Mouse (Mus musculus) limb, embryonic 12.5 days (tissue): ENCODE results near the gene Ddx20. TPM values are rescaled to one million over a fixed set of nuclear protein-coding genes. Genes with fewer than 3 reads are reported as not detected.

ENCODE experiments used
- ATAC-seq: fragments of 200-750 bp; cut with Nextera tagmentation; 2 replicates; pipeline ENCODE4 v1.8.0; 2017; ENCODE audit warnings: low read depth, moderate TSS enrichment; ENCODE audit not compliant: insufficient number of reproducible peaks, insufficient read depth, low FRiP score, low TSS enrichment
- H3K27ac ChIP-seq: fragments of 300-500 bp; sonication (generic); 2 replicates; pipeline ENCODE4 v1.5.1; 2016; ENCODE audit warnings: mild to moderate bottlenecking, moderate library complexity
- H3K27me3 ChIP-seq: fragments of 300-500 bp; sonication (generic); 2 replicates; pipeline ENCODE4 v1.6.1; 2016; ENCODE audit warnings: mild to moderate bottlenecking, moderate library complexity
- H3K36me3 ChIP-seq: fragments of 300-500 bp; sonication (generic); 2 replicates; pipeline ENCODE4 v1.6.1; 2016; ENCODE audit warnings: mild to moderate bottlenecking, moderate library complexity
- H3K4me1 ChIP-seq: fragments of 300-500 bp; sonication (generic); replicated peaks from 2 replicates; pipeline ENCODE4 v1.6.1; 2016
- H3K4me2 ChIP-seq: fragments of 300-500 bp; sonication (generic); 2 replicates; pipeline ENCODE4 v1.6.1; 2016; ENCODE audit warnings: mild to moderate bottlenecking, moderate library complexity
- H3K4me3 ChIP-seq: fragments of 300-500 bp; sonication (generic); replicated peaks from 2 replicates; pipeline ENCODE4 v1.5.1; 2016; ENCODE audit warnings: mild to moderate bottlenecking
- H3K9ac ChIP-seq: fragments of 300-500 bp; sonication (generic); replicated peaks from 2 replicates; pipeline ENCODE4 v1.6.1; 2016; ENCODE audit warnings: mild to moderate bottlenecking, moderate library complexity
- H3K9me3 ChIP-seq: fragments of 300-500 bp; sonication (generic); 2 replicates; pipeline ENCODE4 v1.6.1; 2016; ENCODE audit warnings: mild to moderate bottlenecking, moderate library complexity
- WGBS: fragments of 180-500 bp; shearing (Covaris S2); methylation state at CpG from one replicate; pipeline ENCODE4 v1.1.7; 2016; 5-methylcytosine and 5-hydroxymethylcytosine counted together
- polyA plus RNA-seq: library from polyadenylated mRNA; unstranded; fragments of >200 nt; fragmentation: Nextera tagmentation; extraction: Ambion mirVana; gene quantifications from 2 replicates; pipeline ENCODE4 v1.2.1, GENCODE M21; 2016

The Ddx20 gene
- polyA plus RNA-seq, 1 experiment from 2014 or later = 47.4 TPM

DNA sequence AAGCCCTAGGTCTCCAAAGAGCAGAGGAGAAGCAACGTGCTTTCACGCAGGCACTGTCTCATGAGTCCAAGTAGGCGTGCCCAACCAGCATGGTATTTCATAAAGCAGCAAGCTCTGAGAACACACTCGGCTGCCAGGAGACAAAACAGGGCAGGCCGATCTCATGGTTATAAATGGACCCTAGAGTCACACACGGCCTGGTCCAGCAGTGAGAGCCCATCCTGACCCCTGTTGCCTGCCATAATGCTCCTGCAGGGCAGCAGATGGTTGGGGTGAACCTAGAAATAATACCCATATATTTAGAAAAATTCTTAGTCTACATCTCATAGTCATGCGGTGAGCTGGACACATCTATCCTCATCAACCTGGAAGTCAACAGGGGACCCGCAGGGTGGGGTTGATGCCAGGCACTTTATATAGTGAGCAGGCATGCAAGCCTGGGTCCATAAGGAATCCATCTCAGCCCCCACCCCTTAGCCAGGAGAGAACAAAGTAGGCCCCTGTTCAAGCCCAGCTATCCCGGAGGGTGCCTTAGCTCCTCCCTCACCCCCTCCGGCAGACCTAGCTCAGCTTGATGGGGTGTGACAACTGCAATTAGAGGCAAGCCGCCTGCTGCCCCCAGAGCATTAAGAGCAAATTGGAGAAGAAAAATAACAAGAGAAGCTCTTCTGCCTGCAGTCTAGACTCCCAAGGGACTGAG lies 30.6 kb upstream of the Ddx20 start:
- WGBS = 58% methylated on average over 11 of the region's 11 CpGs
- no peaks in the 10 kb centered on the region for H3K36me3 ChIP-seq
- no peak overlapping the region for H3K4me3 ChIP-seq
- H3K9me3 ChIP-seq = no peaks in the 10 kb centered on the region
- no peaks in the 10 kb centered on the region for H3K27me3 ChIP-seq
- ATAC-seq = no peak
- peaks cover 27% of the 10 kb centered on the region for H3K4me1 ChIP-seq
- peak overlapping the region; percentile 17; the same call in 1 of the 2 replicates for H3K27ac ChIP-seq
- H3K4me2 ChIP-seq = no peak overlapping the region
- no peak overlapping the region for H3K9ac ChIP-seq

- 63% methylated on average over 18 of the region's 18 CpGs for WGBS
- ATAC-seq = no peak
- Histone ChIP-seq H3K27me3 (no peaks in the 10 kb centered on the region), H3K36me3 (no peaks in the 10 kb centered on the region), H3K9me3 (no peaks in the 10 kb centered on the region), H3K9ac (no peak overlapping the region), H3K4me1 (peaks cover 27% of the 10 kb centered on the region), H3K4me2 (no peak overlapping the region), H3K27ac (peak overlapping the region; percentile 23; the same call in 1 of the 2 replicates), H3K4me3 (no peak overlapping the region)
Measured at GRCm38 (mm10) chr3:105716353-105717000, 29.1 kb upstream of the Ddx20 start.

- H3K4me3 ChIP-seq = no peak overlapping the region
- peaks cover 27% of the 10 kb centered on the region for H3K4me1 ChIP-seq
- no peak overlapping the region for H3K9ac ChIP-seq
- H3K27me3 ChIP-seq = no peaks in the 10 kb centered on the region
- H3K4me2 ChIP-seq = no peak overlapping the region
- no peak overlapping the region for H3K27ac ChIP-seq
- H3K36me3 ChIP-seq = no peaks in the 10 kb centered on the region
- ATAC-seq = no peak
- H3K9me3 ChIP-seq = no peaks in the 10 kb centered on the region
Measured at GRCm38 (mm10) chr3:105714820-105715167, 27.4 kb upstream of the Ddx20 start.

- H3K9ac ChIP-seq = no peak overlapping the region
- H3K36me3 ChIP-seq = no peaks in the 10 kb centered on the region
- no peak overlapping the region; the same call in 1 of the 2 replicates for H3K4me2 ChIP-seq
- ATAC-seq = peak; percentile 80
- H3K27ac ChIP-seq = peak overlapping the region; percentile 73
- H3K4me1 ChIP-seq = peaks cover 27% of the 10 kb centered on the region
- no peaks in the 10 kb centered on the region for H3K9me3 ChIP-seq
- H3K27me3 ChIP-seq = no peaks in the 10 kb centered on the region
- 13% methylated on average over 7 of the region's 8 CpGs for WGBS
- H3K4me3 ChIP-seq = no peak overlapping the region
Measured at GRCm38 (mm10) chr3:105714091-105714819, 26.9 kb upstream of the Ddx20 start.

GRCm38 (mm10) chr3:105712827-105713226 lies 25.5 kb upstream of the Ddx20 start:
- Histone ChIP-seq H3K9ac (no peak overlapping the region), H3K4me2 (no peak overlapping the region), H3K27ac (no peak overlapping the region), H3K27me3 (0 out of 2 replicates have a peak, but pooled peaks cover 3% of the 10 kb centered on the region), H3K4me1 (peaks cover 20% of the 10 kb centered on the region), H3K36me3 (no peaks in the 10 kb centered on the region), H3K9me3 (no peaks in the 10 kb centered on the region), H3K4me3 (no peak overlapping the region)
- no peak for ATAC-seq

- Histone ChIP-seq H3K4me1 (peaks cover 16% of the 10 kb centered on the region), H3K27me3 (peaks cover 13% of the 10 kb centered on the region), H3K36me3 (no peaks in the 10 kb centered on the region), H3K4me2 (no peak overlapping the region), H3K9me3 (no peaks in the 10 kb centered on the region), H3K4me3 (no peak overlapping the region), H3K27ac (no peak overlapping the region), H3K9ac (no peak overlapping the region)
- WGBS = 72% methylated on average over 7 of the region's 7 CpGs
- ATAC-seq = no peak
Measured at GRCm38 (mm10) chr3:105711741-105712140, 24.4 kb upstream of the Ddx20 start.

GRCm38 (mm10) chr3:105710246-105710645 lies 22.9 kb upstream of the Ddx20 start:
- no peak for ATAC-seq
- Histone ChIP-seq H3K27me3 (peaks cover 28% of the 10 kb centered on the region), H3K36me3 (no peaks in the 10 kb centered on the region), H3K9ac (no peak overlapping the region), H3K9me3 (no peaks in the 10 kb centered on the region), H3K27ac (no peak overlapping the region), H3K4me1 (peaks cover 17% of the 10 kb centered on the region), H3K4me2 (no peak overlapping the region), H3K4me3 (no peak overlapping the region)
- 77% methylated on average over 6 of the region's 6 CpGs for WGBS

GRCm38 (mm10) chr3:105707590-105707989 lies 20.2 kb upstream of the Ddx20 start:
- Histone ChIP-seq H3K9me3 (no peaks in the 10 kb centered on the region), H3K27me3 (peaks cover 47% of the 10 kb centered on the region), H3K4me1 (peaks cover 16% of the 10 kb centered on the region), H3K9ac (no peak overlapping the region), H3K4me3 (no peak overlapping the region), H3K36me3 (no peaks in the 10 kb centered on the region), H3K27ac (no peak overlapping the region), H3K4me2 (no peak overlapping the region)
- 14% methylated on average over 7 of the region's 7 CpGs for WGBS
- ATAC-seq = no peak

GRCm38 (mm10) chr3:105706366-105707020 lies 19.1 kb upstream of the Ddx20 start:
- 36% methylated on average over 4 of the region's 4 CpGs for WGBS
- H3K9ac ChIP-seq = no peak overlapping the region
- H3K9me3 ChIP-seq = no peaks in the 10 kb centered on the region
- no peak for ATAC-seq
- peaks cover 16% of the 10 kb centered on the region for H3K4me1 ChIP-seq
- no peak overlapping the region for H3K27ac ChIP-seq
- peak overlapping the region; percentile 99 for H3K4me2 ChIP-seq
- H3K4me3 ChIP-seq = no peak overlapping the region
- H3K36me3 ChIP-seq = no peaks in the 10 kb centered on the region
- H3K27me3 ChIP-seq = peaks cover 51% of the 10 kb centered on the region

- Histone ChIP-seq H3K36me3 (no peaks in the 10 kb centered on the region), H3K27me3 (peaks cover 55% of the 10 kb centered on the region), H3K4me2 (peak overlapping the region; percentile 99), H3K4me3 (peak overlapping the region; percentile 56), H3K4me1 (peaks cover 16% of the 10 kb centered on the region), H3K27ac (no peak overlapping the region), H3K9ac (peak overlapping the region; percentile 69; the same call in 1 of the 2 replicates), H3K9me3 (no peaks in the 10 kb centered on the region)
- 8% methylated on average over 3 of the region's 3 CpGs for WGBS
- ATAC-seq = no peak
Measured at GRCm38 (mm10) chr3:105705561-105705960, 18.2 kb upstream of the Ddx20 start.

DNA sequence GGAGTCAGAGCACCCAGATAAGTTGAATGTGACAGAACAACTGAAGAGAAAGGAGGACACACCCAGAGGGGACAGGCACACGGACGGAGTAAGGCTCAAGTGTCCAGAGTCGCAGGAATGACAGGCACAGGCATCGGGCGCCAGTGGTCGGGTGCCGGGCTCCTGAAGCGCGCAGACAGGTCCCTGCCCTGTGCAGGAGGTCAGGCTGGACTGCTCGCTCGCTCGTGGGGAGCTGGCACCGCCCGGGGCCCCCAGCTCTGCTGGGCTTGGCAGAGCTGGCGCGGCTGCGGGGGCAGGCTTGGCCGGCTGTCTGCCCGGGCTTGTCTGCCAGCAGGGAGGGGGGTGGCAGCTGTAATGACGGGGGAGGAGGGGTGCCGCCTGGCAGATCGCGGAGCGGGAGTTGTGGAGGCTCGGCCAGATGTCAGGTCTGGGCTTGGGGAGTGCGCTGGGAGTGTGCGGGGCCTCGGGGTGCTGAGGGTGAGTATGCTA lies 17.7 kb upstream of the Ddx20 start:
- Histone ChIP-seq H3K9me3 (no peaks in the 10 kb centered on the region), H3K4me1 (peaks cover 16% of the 10 kb centered on the region), H3K4me2 (peak overlapping the region; percentile 99), H3K27ac (no peak overlapping the region), H3K9ac (peak overlapping the region; percentile 69), H3K36me3 (no peaks in the 10 kb centered on the region), H3K27me3 (peaks cover 55% of the 10 kb centered on the region), H3K4me3 (peak overlapping the region; percentile 56)
- peak; percentile 45; the same call in 1 of the 2 replicates for ATAC-seq
- under 1% methylated on average over 28 of the region's 28 CpGs for WGBS
